Mouse (Mus musculus) limb, embryonic 11.5 days (tissue): ENCODE data around the gene Car5a. TPM values are rescaled to one million over a fixed set of nuclear protein-coding genes. Genes with fewer than 3 reads are reported as not detected.

Experiments
- ATAC-seq: fragments of 200-750 bp; cut with Nextera tagmentation; 2 replicates; pipeline ENCODE4 v1.8.0; 2017; ENCODE audit warnings: low read depth; ENCODE audit not compliant: insufficient number of reproducible peaks, low FRiP score, low TSS enrichment
- DNase-seq: peaks from one replicate; pipeline ENCODE4 v3.0.0-alpha.2; 2015; ENCODE audit warnings: low spot score
- H3K27ac ChIP-seq: fragments of 300-500 bp; sonication (generic); replicated peaks from 2 replicates; pipeline ENCODE4 v1.5.1; 2014; ENCODE audit warnings: low read depth, mild to moderate bottlenecking, low read length
- H3K27me3 ChIP-seq: fragments of 300-500 bp; sonication (generic); 2 replicates; pipeline ENCODE4 v1.6.1; 2014; ENCODE audit warnings: mild to moderate bottlenecking, low read length, mixed read lengths; ENCODE audit not compliant: control insufficient read depth, insufficient read depth
- H3K36me3 ChIP-seq: fragments of 300-500 bp; sonication (generic); 2 replicates; pipeline ENCODE4 v1.6.1; 2014; ENCODE audit warnings: mild to moderate bottlenecking, low read length, moderate library complexity, mixed read lengths; ENCODE audit not compliant: control insufficient read depth, insufficient read depth
- H3K4me1 ChIP-seq: fragments of 300-500 bp; sonication (generic); 2 replicates; pipeline ENCODE4 v1.6.1; 2014; ENCODE audit warnings: low read length, mixed read lengths; ENCODE audit not compliant: control insufficient read depth, insufficient read depth
- H3K4me2 ChIP-seq: fragments of 300-500 bp; sonication (generic); 2 replicates; pipeline ENCODE4 v1.6.1; 2014; ENCODE audit warnings: low read depth, mild to moderate bottlenecking, moderate library complexity; ENCODE audit not compliant: severe bottlenecking
- H3K4me3 ChIP-seq: fragments of 300-500 bp; sonication (generic); 2 replicates; pipeline ENCODE4 v1.5.1; 2014; ENCODE audit warnings: low read depth, low read length
- H3K9ac ChIP-seq: fragments of 300-500 bp; sonication (generic); 2 replicates; pipeline ENCODE4 v1.6.1; 2014; ENCODE audit warnings: mild to moderate bottlenecking, low read length
- H3K9me3 ChIP-seq: fragments of 300-500 bp; sonication (generic); 2 replicates; pipeline ENCODE4 v1.6.1; 2016; ENCODE audit warnings: low read length; ENCODE audit not compliant: control insufficient read depth
- WGBS: fragments of 180-500 bp; shearing (Covaris S2); extraction: QIAGEN DNeasy Blood & Tissue Kit; methylation state at CpG from one replicate; pipeline ENCODE4 v1.1.7; 2014; 5-methylcytosine and 5-hydroxymethylcytosine counted together
- polyA plus RNA-seq: library from polyadenylated mRNA; unstranded; fragments of >200 nt; fragmentation: Nextera tagmentation; extraction: Ambion mirVana; gene quantifications from 2 replicates; pipeline ENCODE4 v1.2.1, GENCODE M21; 2014

The Car5a gene
- polyA plus RNA-seq, 1 experiment from 2014 or later = not detected

- Histone ChIP-seq H3K36me3 (peaks cover 15% of the 10 kb centered on the region), H3K9me3 (no peaks in the 10 kb centered on the region), H3K27me3 (no peaks in the 10 kb centered on the region), H3K4me1 (no peaks in the 10 kb centered on the region), H3K9ac (no peak overlapping the region), H3K4me3 (no peak overlapping the region), H3K4me2 (no peak overlapping the region), H3K27ac (no peak overlapping the region)
- DNase-seq (no peak), ATAC-seq (no peak)
- WGBS = 97% methylated on average over 13 of the region's 13 CpGs
Observed at GRCm38 (mm10) chr8:121978670-121979069, 34.0 kb upstream of the Car5a start.

GRCm38 (mm10) chr8:121977819-121978590, 33.3 kb upstream of the Car5a start:
- peaks cover 15% of the 10 kb centered on the region for H3K36me3 ChIP-seq
- H3K9me3 ChIP-seq = no peaks in the 10 kb centered on the region
- H3K4me1 ChIP-seq = no peaks in the 10 kb centered on the region
- no peak overlapping the region for H3K4me2 ChIP-seq
- DNase-seq (peak; percentile 50), ATAC-seq (no peak)
- H3K4me3 ChIP-seq = no peak overlapping the region
- no peak overlapping the region for H3K27ac ChIP-seq
- 69% methylated on average over 8 of the region's 8 CpGs for WGBS
- H3K9ac ChIP-seq = no peak overlapping the region
- no peaks in the 10 kb centered on the region for H3K27me3 ChIP-seq

GRCm38 (mm10) chr8:121973906-121974305, 29.2 kb upstream of the Car5a start:
- Histone ChIP-seq H3K4me2 (no peak overlapping the region), H3K4me3 (no peak overlapping the region), H3K4me1 (peaks cover 5% of the 10 kb centered on the region), H3K9me3 (no peaks in the 10 kb centered on the region), H3K36me3 (peaks cover 9% of the 10 kb centered on the region), H3K9ac (no peak overlapping the region), H3K27me3 (no peaks in the 10 kb centered on the region), H3K27ac (no peak overlapping the region)
- DNase-seq (no peak), ATAC-seq (no peak)
- WGBS = 98% methylated on average over 26 of the region's 28 CpGs

- H3K36me3 ChIP-seq = peaks cover 6% of the 10 kb centered on the region
- no peak overlapping the region for H3K4me2 ChIP-seq
- WGBS = 86% methylated on average over 17 of the region's 17 CpGs
- no peak overlapping the region for H3K4me3 ChIP-seq
- DNase-seq (no peak), ATAC-seq (no peak)
- peaks cover 28% of the 10 kb centered on the region for H3K4me1 ChIP-seq
- H3K27me3 ChIP-seq = no peaks in the 10 kb centered on the region
- no peak overlapping the region for H3K9ac ChIP-seq
- no peaks in the 10 kb centered on the region for H3K9me3 ChIP-seq
- H3K27ac ChIP-seq = no peak overlapping the region
Observed at GRCm38 (mm10) chr8:121971488-121972058, 26.9 kb upstream of the Car5a start.

GRCm38 (mm10) chr8:121970225-121970624, 25.5 kb upstream of the Car5a start:
- 92% methylated on average over 8 of the region's 8 CpGs for WGBS
- Histone ChIP-seq H3K4me2 (no peak overlapping the region), H3K9ac (no peak overlapping the region), H3K9me3 (no peaks in the 10 kb centered on the region), H3K4me1 (peaks cover 38% of the 10 kb centered on the region), H3K4me3 (no peak overlapping the region), H3K36me3 (peaks cover under 1% of the 10 kb centered on the region; the same call in 1 of the 2 replicates), H3K27me3 (no peaks in the 10 kb centered on the region), H3K27ac (no peak overlapping the region)
- ATAC-seq (no peak), DNase-seq (no peak)

GRCm38 (mm10) chr8:121968542-121968941, 23.8 kb upstream of the Car5a start:
- Histone ChIP-seq H3K27ac (peak overlapping the region; percentile 37), H3K27me3 (no peaks in the 10 kb centered on the region), H3K36me3 (no peaks in the 10 kb centered on the region), H3K9ac (no peak overlapping the region), H3K4me2 (no peak overlapping the region), H3K4me3 (no peak overlapping the region), H3K4me1 (peaks cover 40% of the 10 kb centered on the region), H3K9me3 (no peaks in the 10 kb centered on the region)
- WGBS = 66% methylated on average over 4 of the region's 4 CpGs
- DNase-seq (no peak), ATAC-seq (no peak)

- WGBS = 24% methylated on average over 4 of the region's 4 CpGs
- Histone ChIP-seq H3K27ac (peak overlapping the region; percentile 37), H3K4me2 (no peak overlapping the region), H3K4me1 (peaks cover 40% of the 10 kb centered on the region), H3K9ac (no peak overlapping the region), H3K27me3 (no peaks in the 10 kb centered on the region), H3K9me3 (no peaks in the 10 kb centered on the region), H3K4me3 (no peak overlapping the region), H3K36me3 (no peaks in the 10 kb centered on the region)
- DNase-seq (peak; percentile 36), ATAC-seq (no peak)
Observed at GRCm38 (mm10) chr8:121967977-121968376, 23.3 kb upstream of the Car5a start.

- ATAC-seq (peak; percentile 59; the same call in 1 of the 2 replicates), DNase-seq (peak; percentile 37)
- 46% methylated on average over 7 of the region's 7 CpGs for WGBS
- Histone ChIP-seq H3K4me3 (no peak overlapping the region), H3K9ac (no peak overlapping the region; the same call in 1 of the 2 replicates), H3K27ac (peak overlapping the region; percentile 37), H3K4me2 (peak overlapping the region; percentile 1; the same call in 1 of the 2 replicates), H3K4me1 (peaks cover 40% of the 10 kb centered on the region), H3K9me3 (no peaks in the 10 kb centered on the region), H3K27me3 (no peaks in the 10 kb centered on the region), H3K36me3 (no peaks in the 10 kb centered on the region)
Observed at GRCm38 (mm10) chr8:121966714-121967448, 22.2 kb upstream of the Car5a start.
